Mouse (Mus musculus) cerebellum, adult 2 months (tissue): ENCODE data around the gene Morn4.

ENCODE experiments used
- CTCF ChIP-seq: fragments of 200-500 bp; IDR thresholded peaks from 2 replicates; pipeline ENCODE4 v1.5.1; 2011; ENCODE audit warnings: low read depth, mild to moderate bottlenecking, control low read depth, low read length, moderate library complexity, borderline replicate concordance; ENCODE audit not compliant: insufficient read depth
- POLR2A ChIP-seq: fragments of 200-500 bp; IDR thresholded peaks from 2 replicates; pipeline ENCODE4 v1.6.1; 2011; ENCODE audit warnings: low read length, control low read depth, borderline replicate concordance; ENCODE audit not compliant: insufficient read depth

DNA sequence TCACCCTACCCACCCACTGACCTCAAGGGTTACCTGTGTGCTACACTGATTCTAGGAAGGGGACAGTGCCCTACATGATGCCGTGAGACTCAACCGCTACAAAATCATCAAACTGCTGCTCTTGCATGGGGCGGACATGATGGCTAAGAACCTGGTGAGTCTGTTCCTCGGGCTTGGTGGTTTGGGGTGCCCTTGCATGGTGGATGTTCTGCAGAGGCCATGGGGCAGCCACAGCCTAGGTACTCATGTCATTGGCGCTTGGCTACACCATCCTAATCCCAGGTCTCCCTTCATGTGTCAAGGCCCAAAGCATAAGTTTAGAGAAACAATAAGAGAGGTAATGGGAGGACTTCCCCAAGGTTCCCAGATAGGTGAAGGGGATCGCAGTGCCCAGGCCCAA, 42.2 kb downstream of the Morn4 start:
- no peak for TF ChIP-seq CTCF
- no peak for TF ChIP-seq POLR2A
